Mouse (Mus musculus): ENCODE data around the gene Zfp775. TPM values are rescaled to one million over a fixed set of nuclear protein-coding genes. Genes with fewer than 3 reads are reported as not detected.

The Zfp775 gene
- polyA plus RNA-seq, 2 experiments, result 1.0 to 1.7 TPM

DNA sequence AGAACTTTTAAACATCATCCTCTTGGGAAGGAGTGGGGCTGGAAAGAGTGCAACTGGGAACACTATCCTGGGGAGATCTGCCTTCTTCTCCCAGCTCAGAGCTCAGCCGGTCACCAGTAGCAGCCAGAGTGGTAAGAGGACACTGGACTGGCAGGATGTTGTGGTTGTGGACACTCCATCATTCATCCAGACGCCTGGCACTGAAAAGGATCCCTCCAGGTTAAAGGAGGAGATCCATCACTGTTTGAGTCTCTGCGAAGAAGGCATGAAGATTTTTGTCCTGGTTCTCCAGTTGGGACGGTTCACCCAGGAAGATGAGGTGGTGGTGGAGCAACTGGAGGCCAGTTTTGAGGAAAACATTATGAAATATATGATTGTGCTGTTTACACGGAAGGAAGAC is 56.9 kb downstream of the Zfp775 start:
- DNase-seq (ENCODE audit: low read depth in 3 of 3, low spot score in 3 of 3), result no peak
- Histone ChIP-seq H3K9ac (replicated peaks) (no peak overlapping the region), H3K36me3 (replicated peaks; ENCODE audit: control insufficient read depth, insufficient read depth, low read depth) (no peaks in the 10 kb centered on the region), H3K4me1 (replicated peaks; ENCODE audit: control insufficient read depth in 2 of 2, insufficient read depth in 2 of 2, low read length in 1 of 2) (no peaks in the 10 kb centered on the region), H3K27me3 (ENCODE audit: control insufficient read depth, insufficient read depth, low read length) (no peaks in the 10 kb centered on the region), H3K27ac (no peak overlapping the region), H3K4me2 (ENCODE audit: low read depth) (no peak overlapping the region), H3K9me3 (ENCODE audit: control insufficient read depth, low read length) (no peaks in the 10 kb centered on the region), H3K4me3 (ENCODE audit: insufficient read depth in 1 of 2, low read depth in 2 of 2, low read length in 2 of 2) (no peak overlapping the region)
- ATAC-seq (ENCODE audit: insufficient read depth), result no peak
- TF ChIP-seq EP300 (IDR thresholded peaks at IDR 0.05; ENCODE audit: low read depth), result no peak
- TF ChIP-seq CTCF (IDR thresholded peaks at IDR 0.05; ENCODE audit: low read depth), result no peak
- WGBS (ENCODE audit: insufficient replicate concordance), result 48% methylated on average over 5 of the region's 5 CpGs

- H3K9ac ChIP-seq (replicated peaks), result no peak overlapping the region
- no peak overlapping the region for H3K4me2 ChIP-seq (ENCODE audit: low read depth)
- TF ChIP-seq EP300 (IDR thresholded peaks at IDR 0.05; ENCODE audit: low read depth), result no peak
- TF ChIP-seq CTCF (IDR thresholded peaks at IDR 0.05; ENCODE audit: low read depth), result no peak
- H3K4me1 ChIP-seq (replicated peaks; ENCODE audit: control insufficient read depth in 2 of 2, insufficient read depth in 2 of 2, low read length in 1 of 2), result peaks cover 2% of the 10 kb centered on the region in 2 experiments; a peak in 1 of 4 replicates
- ATAC-seq (ENCODE audit: insufficient read depth) (no peak), DNase-seq (ENCODE audit: low read depth in 3 of 3, low spot score in 3 of 3) (no peak)
- no peaks in the 10 kb centered on the region for H3K9me3 ChIP-seq (ENCODE audit: control insufficient read depth, low read length)
- H3K36me3 ChIP-seq (replicated peaks; ENCODE audit: control insufficient read depth, insufficient read depth, low read depth), result no peaks in the 10 kb centered on the region
- H3K27me3 ChIP-seq (ENCODE audit: control insufficient read depth, insufficient read depth, low read length), result no peaks in the 10 kb centered on the region
- H3K27ac ChIP-seq, result no peak overlapping the region
- H3K4me3 ChIP-seq (ENCODE audit: insufficient read depth in 1 of 2, low read depth in 2 of 2, low read length in 2 of 2), result no peak overlapping the region
- WGBS (ENCODE audit: insufficient replicate concordance), result 59% methylated on average over 4 of the region's 4 CpGs
Measured at GRCm38 (mm10) chr6:48664750-48665149, 62.9 kb downstream of the Zfp775 start.

DNA sequence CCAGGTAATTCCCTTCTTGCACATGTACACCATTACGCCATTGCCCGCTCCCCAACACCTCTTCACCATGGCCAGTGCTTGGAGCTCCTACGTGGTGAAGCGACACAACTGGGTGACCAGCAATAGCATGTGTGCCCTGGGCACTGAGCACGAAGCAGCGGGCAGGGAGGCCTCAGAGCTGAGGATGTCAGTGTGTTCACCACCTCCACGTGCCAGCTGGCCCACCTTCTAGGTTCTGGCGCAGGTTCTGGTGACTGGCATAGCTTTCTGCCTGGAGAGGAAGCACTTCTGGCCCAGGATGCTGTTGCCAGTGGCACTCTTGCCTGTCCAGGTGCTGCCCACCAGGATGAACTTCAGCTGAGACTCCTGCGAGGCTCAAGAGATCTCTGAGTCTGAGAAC is 63.6 kb downstream of the Zfp775 start:
- H3K9me3 ChIP-seq (ENCODE audit: control insufficient read depth, low read length), result no peaks in the 10 kb centered on the region
- H3K9ac ChIP-seq (replicated peaks), result no peak overlapping the region
- no peak overlapping the region for H3K27ac ChIP-seq
- H3K4me3 ChIP-seq (ENCODE audit: insufficient read depth in 1 of 2, low read depth in 2 of 2, low read length in 2 of 2), result no peak overlapping the region
- H3K27me3 ChIP-seq (ENCODE audit: control insufficient read depth, insufficient read depth, low read length), result no peaks in the 10 kb centered on the region
- no peak overlapping the region for H3K4me2 ChIP-seq (ENCODE audit: low read depth)
- ATAC-seq (ENCODE audit: insufficient read depth), result no peak
- no peak for TF ChIP-seq EP300 (IDR thresholded peaks at IDR 0.05; ENCODE audit: low read depth)
- peaks cover 2% of the 10 kb centered on the region in 2 experiments; a peak in 1 of 4 replicates for H3K4me1 ChIP-seq (replicated peaks; ENCODE audit: control insufficient read depth in 2 of 2, insufficient read depth in 2 of 2, low read length in 1 of 2)
- no peak for DNase-seq (ENCODE audit: low read depth in 3 of 3, low spot score in 3 of 3)
- 70% methylated on average over 9 of the region's 9 CpGs for WGBS (ENCODE audit: insufficient replicate concordance)
- no peaks in the 10 kb centered on the region for H3K36me3 ChIP-seq (replicated peaks; ENCODE audit: control insufficient read depth, insufficient read depth, low read depth)

DNA sequence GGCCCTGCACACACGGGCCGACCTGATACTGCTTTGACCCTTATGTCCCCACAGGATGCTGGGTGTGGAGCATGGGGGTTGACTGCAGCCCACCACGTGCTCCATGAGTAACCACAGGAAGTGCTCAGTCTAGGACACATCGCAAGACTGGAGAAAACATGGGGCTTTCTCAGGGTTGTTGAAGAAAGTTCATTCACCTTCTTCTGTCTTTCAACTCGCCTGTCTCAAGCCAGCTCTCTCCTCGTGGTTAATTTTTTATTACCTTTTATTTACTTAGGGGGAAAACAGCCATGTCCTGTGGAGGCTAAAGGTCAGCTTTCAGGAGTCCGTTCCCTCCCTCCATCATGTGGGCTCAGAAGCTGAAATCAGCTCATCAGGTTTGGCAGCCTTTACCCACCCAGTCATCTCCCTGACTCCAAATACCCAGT is 64.3 kb downstream of the Zfp775 start:
- H3K4me2 ChIP-seq (ENCODE audit: low read depth), result no peak overlapping the region; the same call in 1 of the 2 replicates
- peaks cover 2% of the 10 kb centered on the region in 2 experiments; a peak in 1 of 4 replicates for H3K4me1 ChIP-seq (replicated peaks; ENCODE audit: control insufficient read depth in 2 of 2, insufficient read depth in 2 of 2, low read length in 1 of 2)
- no peak for TF ChIP-seq CTCF (IDR thresholded peaks at IDR 0.05; ENCODE audit: low read depth)
- no peak for TF ChIP-seq EP300 (IDR thresholded peaks at IDR 0.05; ENCODE audit: low read depth)
- 21% methylated on average over 7 of the region's 7 CpGs for whole genome bisulfite sequencing (ENCODE audit: insufficient replicate concordance)
- H3K9ac ChIP-seq (replicated peaks), result no peak overlapping the region
- no peak overlapping the region for H3K4me3 ChIP-seq (ENCODE audit: insufficient read depth in 1 of 2, low read depth in 2 of 2, low read length in 2 of 2)
- H3K9me3 ChIP-seq (ENCODE audit: control insufficient read depth, low read length), result no peaks in the 10 kb centered on the region
- no peak overlapping the region for H3K27ac ChIP-seq
- no peaks in the 10 kb centered on the region for H3K27me3 ChIP-seq (ENCODE audit: control insufficient read depth, insufficient read depth, low read length)
- H3K36me3 ChIP-seq (replicated peaks; ENCODE audit: control insufficient read depth, insufficient read depth, low read depth), result no peaks in the 10 kb centered on the region
- ATAC-seq (ENCODE audit: insufficient read depth) (peak; percentile 18; the same call in 1 of the 2 replicates), DNase-seq (ENCODE audit: low read depth in 3 of 3, low spot score in 3 of 3) (peak in 1 of 3 experiments; percentile 11)

DNA sequence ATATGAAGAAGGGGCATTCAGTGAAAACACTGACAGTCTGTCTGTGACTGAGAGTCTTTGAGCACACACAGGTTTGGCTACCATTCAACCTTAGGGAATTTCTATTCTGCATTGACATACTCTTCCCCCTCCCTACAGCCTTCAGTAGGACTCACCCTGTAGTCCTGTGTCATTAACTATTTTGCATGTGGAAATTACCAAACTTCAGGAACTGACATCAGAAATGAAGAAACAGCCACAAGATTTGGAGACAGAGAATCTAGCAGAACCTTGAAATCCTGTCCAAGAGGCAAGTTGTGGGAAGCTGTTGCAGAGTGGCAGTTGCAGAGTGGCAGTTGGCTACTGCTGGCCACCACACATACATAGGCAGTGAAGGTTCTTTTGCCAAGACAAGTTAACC is 66.2 kb downstream of the Zfp775 start:
- Histone ChIP-seq H3K27me3 (ENCODE audit: control insufficient read depth, insufficient read depth, low read length) (no peaks in the 10 kb centered on the region), H3K36me3 (replicated peaks; ENCODE audit: control insufficient read depth, insufficient read depth, low read depth) (no peaks in the 10 kb centered on the region), H3K9me3 (ENCODE audit: control insufficient read depth, low read length) (no peaks in the 10 kb centered on the region), H3K9ac (replicated peaks) (no peak overlapping the region), H3K4me1 (replicated peaks; ENCODE audit: control insufficient read depth in 2 of 2, insufficient read depth in 2 of 2, low read length in 1 of 2) (peaks cover 2% of the 10 kb centered on the region in 2 experiments; a peak in 1 of 4 replicates), H3K4me3 (ENCODE audit: insufficient read depth in 1 of 2, low read depth in 2 of 2, low read length in 2 of 2) (no peak overlapping the region), H3K27ac (no peak overlapping the region), H3K4me2 (ENCODE audit: low read depth) (no peak overlapping the region)
- no peak for DNase-seq (ENCODE audit: low read depth in 3 of 3, low spot score in 3 of 3)
- TF ChIP-seq CTCF (IDR thresholded peaks at IDR 0.05; ENCODE audit: low read depth) (no peak), EP300 (IDR thresholded peaks at IDR 0.05; ENCODE audit: low read depth) (no peak)
- ATAC-seq (ENCODE audit: insufficient read depth), result no peak
